12 mouse cellular contexts compared by ENCODE assay signal in the genomic region with DNA sequence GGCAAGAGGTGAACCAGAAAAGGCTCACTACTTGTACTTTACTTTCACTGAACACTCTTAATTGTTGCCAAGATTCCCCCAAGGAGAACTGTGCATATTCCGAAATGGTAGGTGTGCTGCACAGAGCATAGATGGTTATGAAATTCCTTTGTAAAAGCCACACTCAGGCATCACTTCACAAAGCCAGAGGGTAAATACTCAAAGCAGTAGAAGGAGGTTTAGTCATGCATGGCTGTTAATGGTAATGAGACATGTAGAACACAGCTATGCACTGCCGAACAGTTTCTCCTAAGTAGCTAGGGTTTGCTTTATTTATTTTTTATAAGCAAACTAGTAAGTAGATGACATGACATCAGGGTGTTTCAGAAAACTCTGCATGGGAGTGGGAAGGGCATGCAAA.
DNase-seq lines count a peak whose midpoint lies in the region; ATAC-seq and TF ChIP-seq lines count a peak whose summit lies in the region.
"Had no signal": no experiment of that assay in that cellular context is flagged by ENCODE, and none has a peak within 500 bp of the region (broad histone marks: within the 10 kb centered on the region; RNA-seq: fewer than 3 reads in every experiment).

No protein-coding gene starts in this region.

- ATAC-seq in hindbrain, embryonic 13.5 days (ENCODE audit: low FRiP score) = no peak
- ATAC-seq in midbrain, embryonic 15.5 days (replicated peaks) = no peak
- ATAC-seq: liver, embryonic 12.5 days had no signal

- no peak overlapping the region for H3K4me3 ChIP-seq in hindbrain, embryonic 13.5 days
- peak overlapping the region; percentile 69; the same call in 1 of the 2 replicates for H3K4me3 ChIP-seq in midbrain, embryonic 15.5 days
- H3K4me3 ChIP-seq: liver, embryonic 12.5 days; myocyte had no signal

- peak; percentile 9 for DNase-seq in kidney, adult 9 months
- DNase-seq in kidney, adult 11 months = no peak
- DNase-seq in brain, embryonic 14.5 days (ENCODE audit: low read depth) = peak; percentile 55
- DNase-seq in gastrocnemius, postnatal 14 days = no peak
- no peak for DNase-seq in adrenal gland, postnatal 10 days
- DNase-seq: adrenal gland, postnatal 36 days; kidney, adult 18-20 months; right cerebral cortex, postnatal 4 days had no signal

- no peak for TF ChIP-seq CTCF in brain, embryonic 14.5 days (IDR thresholded peaks at IDR 0.05; ENCODE audit: borderline replicate concordance, extremely low read depth, insufficient read depth, insufficient read length)

- H3K9ac ChIP-seq in hindbrain, embryonic 13.5 days = peak overlapping the region; percentile 93; the same call in 1 of the 2 replicates
- peak overlapping the region; percentile 76; the same call in 1 of the 2 replicates for H3K9ac ChIP-seq in midbrain, embryonic 15.5 days
- H3K9ac ChIP-seq: liver, embryonic 12.5 days had no signal

- no peaks in the 10 kb centered on the region; the same call in 1 of the 2 replicates for H3K27me3 ChIP-seq in hindbrain, embryonic 13.5 days
- no peaks in the 10 kb centered on the region for H3K27me3 ChIP-seq in midbrain, embryonic 15.5 days (replicated peaks)

- intact Hi-C loops in gastrocnemius, postnatal 14 days (cut with DNase I; ENCODE audit: low total_unique reads) = no loop called here

- H3K4me1 ChIP-seq in hindbrain, embryonic 13.5 days (replicated peaks) = peaks cover 16% of the 10 kb centered on the region
- H3K4me1 ChIP-seq in midbrain, embryonic 15.5 days = peaks cover 22% of the 10 kb centered on the region
- H3K4me1 ChIP-seq: liver, embryonic 12.5 days had no signal

- TF ChIP-seq POLR2A in brain, embryonic 14.5 days (IDR thresholded peaks at IDR 0.05; ENCODE audit: borderline replicate concordance, extremely low read depth, insufficient read depth, insufficient read length, poor library complexity, severe bottlenecking) = no peak

- H3K9me3 ChIP-seq in hindbrain, embryonic 13.5 days = no peaks in the 10 kb centered on the region
- no peaks in the 10 kb centered on the region for H3K9me3 ChIP-seq in midbrain, embryonic 15.5 days
- H3K9me3 ChIP-seq: liver, embryonic 12.5 days had no signal

- peak overlapping the region; percentile 99 for H3K27ac ChIP-seq in hindbrain, embryonic 13.5 days
- peak overlapping the region; percentile 95 for H3K27ac ChIP-seq in midbrain, embryonic 15.5 days
- H3K27ac ChIP-seq: liver, embryonic 12.5 days had no signal

- WGBS in hindbrain, embryonic 13.5 days = 44% methylated on average over 2 of the region's 2 CpGs
- 25% methylated on average over 2 of the region's 2 CpGs for WGBS in midbrain, embryonic 15.5 days

- H3K36me3 ChIP-seq in hindbrain, embryonic 13.5 days = no peaks in the 10 kb centered on the region
- H3K36me3 ChIP-seq in midbrain, embryonic 15.5 days (replicated peaks) = no peaks in the 10 kb centered on the region
- H3K36me3 ChIP-seq: liver, embryonic 12.5 days had no signal

- H3K4me2 ChIP-seq in hindbrain, embryonic 13.5 days = peak overlapping the region; percentile 64
- H3K4me2 ChIP-seq in midbrain, embryonic 15.5 days = peak overlapping the region; percentile 60
- H3K4me2 ChIP-seq: liver, embryonic 12.5 days had no signal

Comparison
In these comparisons a context has a peak if more than half of its experiments do, and no peak if none do; other contexts are left out.
1. DNase-seq: peak in kidney, adult 9 months (single experiment) and brain, embryonic 14.5 days (single experiment); none in kidney, adult 11 months (single experiment), gastrocnemius, postnatal 14 days (single experiment) and adrenal gland, postnatal 10 days (single experiment).